Mouse (Mus musculus) kidney, postnatal 36 days (tissue): Measurements from ENCODE around the gene Cerkl.
A peak's percentile ranks its signal among the peaks of the same experiment; 100 is the strongest.

Experiments
- DNase-seq, 2 experiments: peaks; one replicate each; pipeline ENCODE4 v3.0.0; 2021 to 2022; ENCODE audit warnings: mixed read lengths in 2 of 2

Cerkl gene

GRCm38 (mm10) chr2:79456575-79457349 lies at the start of gene Cerkl, which contains the start of gene Neurod1:
Cerkl (minus strand) TSS chr2:79456785.
Neurod1 (minus strand) TSS chr2:79456751.
- no peak for DNase-seq

GRCm38 (mm10) chr2:79498990-79499755 lies 42.6 kb upstream of the Cerkl start:
- DNase-seq = peak; percentile 60 to 85

GRCm38 (mm10) chr2:79485127-79485526 lies 28.5 kb upstream of the Cerkl start:
- peak in 1 of 2 experiments; percentile 1 for DNase-seq

- DNase-seq = no peak
These were observed 25.9 kb upstream of the Cerkl start for GRCm38 (mm10) chr2:79482511-79482910.

GRCm38 (mm10) chr2:79462411-79462810 lies 5.8 kb upstream of the Cerkl start:
- DNase-seq = no peak

- no peak for DNase-seq
These were observed 5.3 kb upstream of the Cerkl start for GRCm38 (mm10) chr2:79461861-79462260.

- peak; percentile 5 to 63 for DNase-seq
These were observed 4.0 kb upstream of the Cerkl start for GRCm38 (mm10) chr2:79460586-79460985.

GRCm38 (mm10) chr2:79460107-79460506 lies 3.5 kb upstream of the Cerkl start:
- no peak for DNase-seq

GRCm38 (mm10) chr2:79459061-79460045 lies 2.8 kb upstream of the Cerkl start:
- no peak for DNase-seq

- DNase-seq = no peak
These were observed 1.3 kb upstream of the Cerkl start for GRCm38 (mm10) chr2:79457932-79458331.

GRCm38 (mm10) chr2:79457434-79457833 lies 849 bp upstream of the Cerkl start:
- DNase-seq = no peak

GRCm38 (mm10) chr2:79455646-79456045 lies 939 bp downstream of the Cerkl start:
- DNase-seq = no peak

- DNase-seq = no peak
These were observed 1.7 kb downstream of the Cerkl start for GRCm38 (mm10) chr2:79454786-79455446.

GRCm38 (mm10) chr2:79453901-79454781 lies 2.4 kb downstream of the Cerkl start:
- peak; percentile 59 to 91 for DNase-seq

- no peak for DNase-seq
These were observed 5.1 kb downstream of the Cerkl start for GRCm38 (mm10) chr2:79451438-79451837.

- DNase-seq = no peak
These were observed 5.7 kb downstream of the Cerkl start for GRCm38 (mm10) chr2:79450684-79451394.

GRCm38 (mm10) chr2:79449371-79449770 lies 7.2 kb downstream of the Cerkl start:
- no peak for DNase-seq

GRCm38 (mm10) chr2:79447198-79447597 lies 9.4 kb downstream of the Cerkl start:
- no peak for DNase-seq

- DNase-seq = no peak
These were observed 12.5 kb downstream of the Cerkl start for GRCm38 (mm10) chr2:79443861-79444620.

GRCm38 (mm10) chr2:79443401-79443800 lies 13.2 kb downstream of the Cerkl start:
- DNase-seq = no peak
